Mouse (Mus musculus): ENCODE data around the gene Dydc1.
A peak's percentile ranks its signal among the peaks of the same experiment; 100 is the strongest.

The Dydc1 gene

DNA sequence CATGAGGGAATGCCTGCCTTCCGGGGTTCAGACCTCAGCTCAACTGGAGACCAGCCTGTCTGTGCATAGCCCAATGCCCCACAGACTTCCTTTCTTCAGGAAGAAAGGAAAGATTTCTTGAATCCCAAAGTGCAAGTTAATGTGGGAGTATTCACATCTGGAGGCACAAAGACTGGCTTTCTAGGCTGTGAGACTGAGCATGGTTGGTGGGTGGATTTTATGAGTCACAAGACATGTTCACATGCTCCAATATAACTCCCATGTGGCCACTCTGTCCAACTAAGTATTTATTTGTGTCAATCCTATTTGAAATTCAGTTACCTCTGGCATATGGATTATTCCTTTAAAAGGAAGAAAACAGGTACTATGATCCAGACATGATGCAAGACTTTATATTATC lies 26.0 kb downstream of the Dydc1 start:
- no peak for DNase-seq (ENCODE audit: low spot score)

DNA sequence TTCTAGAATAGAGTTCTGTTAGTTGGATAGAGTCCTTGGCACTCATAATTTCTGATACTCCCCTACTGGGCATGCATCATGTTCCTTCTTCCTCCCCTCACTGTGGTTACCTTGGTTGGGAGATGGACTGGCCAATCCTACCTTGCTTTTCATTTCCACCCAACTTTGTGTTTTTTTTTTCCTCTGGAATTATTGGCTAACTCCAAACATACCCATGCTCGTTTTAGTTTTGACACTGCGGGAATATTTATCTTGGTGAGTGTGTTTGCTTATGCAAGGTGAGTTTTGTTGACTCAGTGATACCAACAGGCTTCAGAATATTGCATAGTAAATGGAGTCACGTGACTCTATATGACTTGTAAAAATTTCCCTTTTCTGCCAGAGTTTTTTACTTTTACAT lies 28.0 kb downstream of the Dydc1 start:
- DNase-seq (ENCODE audit: low spot score), result no peak

DNA sequence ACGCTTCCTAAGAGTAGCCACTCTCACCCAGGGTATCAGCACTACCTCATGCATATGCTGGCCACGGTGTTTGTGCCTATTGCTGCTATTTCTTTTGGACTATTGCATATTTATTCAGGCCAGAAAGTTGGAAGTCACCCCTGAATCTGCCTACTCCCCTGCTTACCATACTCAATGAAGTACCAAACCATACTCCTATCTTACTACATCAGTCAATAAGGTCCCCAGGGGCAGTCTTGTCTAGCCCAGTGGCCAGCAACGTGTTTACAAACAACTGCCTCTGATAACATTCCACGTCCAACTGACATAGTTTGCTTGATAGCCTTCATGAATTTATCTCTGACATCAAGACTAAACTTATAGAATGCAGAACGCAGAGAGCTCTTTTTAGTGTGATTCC lies 28.5 kb downstream of the Dydc1 start:
- DNase-seq (ENCODE audit: low spot score), result no peak

DNA sequence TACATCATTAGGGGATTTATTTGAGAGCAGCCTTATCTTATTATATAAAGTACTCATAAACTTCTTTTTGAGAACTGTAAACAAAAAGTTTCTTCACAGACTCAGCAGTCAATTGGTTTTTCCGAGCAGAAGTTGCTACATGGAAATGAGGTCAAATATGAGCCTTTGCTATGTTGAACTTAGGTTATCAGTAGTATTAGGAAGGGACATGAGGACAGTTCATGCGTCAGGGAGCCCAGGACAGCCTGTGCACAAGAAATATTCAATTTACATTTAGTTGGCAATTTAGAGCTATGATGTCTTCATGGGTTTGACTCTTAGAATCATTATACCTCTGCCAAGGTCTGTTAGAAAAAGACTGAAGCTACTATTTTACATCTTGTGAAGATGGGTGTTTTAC lies 29.6 kb downstream of the Dydc1 start:
- no peak for DNase-seq (ENCODE audit: low spot score)

DNA sequence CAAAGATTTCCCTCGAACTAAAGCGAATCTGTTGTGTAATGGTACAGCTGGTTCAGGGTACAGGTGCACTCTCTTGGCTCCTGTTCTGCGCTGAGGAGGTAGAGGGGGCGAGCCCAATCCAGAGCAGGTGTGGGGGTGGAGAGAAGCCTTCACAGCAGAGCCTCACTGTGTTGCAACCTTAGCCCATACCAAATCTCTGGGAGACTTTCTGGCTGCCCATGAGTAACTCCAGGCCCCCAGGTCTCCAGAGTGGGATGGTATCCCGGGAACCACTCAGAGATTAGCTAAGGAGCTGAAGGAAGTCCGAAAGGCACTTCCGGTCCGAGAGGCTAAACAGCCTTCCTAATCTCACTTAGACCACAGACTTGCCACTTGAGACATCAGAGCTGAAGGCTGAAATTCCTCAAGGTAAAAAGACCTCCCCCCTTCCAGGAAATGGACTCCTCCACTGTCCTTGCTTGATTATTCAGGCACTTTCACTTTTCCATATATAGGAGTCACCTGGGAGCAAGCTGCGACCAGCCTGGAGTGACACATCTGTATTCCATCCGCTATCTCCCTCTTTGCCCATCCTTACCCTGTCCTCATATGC lies 32.2 kb downstream of the Dydc1 start, which contains the start of gene Mat1a:
Gene Mat1a, plus strand, starts transcription at position 183 of the 592 bp plus-strand sequence.
- no peak for DNase-seq (ENCODE audit: low spot score)

DNA sequence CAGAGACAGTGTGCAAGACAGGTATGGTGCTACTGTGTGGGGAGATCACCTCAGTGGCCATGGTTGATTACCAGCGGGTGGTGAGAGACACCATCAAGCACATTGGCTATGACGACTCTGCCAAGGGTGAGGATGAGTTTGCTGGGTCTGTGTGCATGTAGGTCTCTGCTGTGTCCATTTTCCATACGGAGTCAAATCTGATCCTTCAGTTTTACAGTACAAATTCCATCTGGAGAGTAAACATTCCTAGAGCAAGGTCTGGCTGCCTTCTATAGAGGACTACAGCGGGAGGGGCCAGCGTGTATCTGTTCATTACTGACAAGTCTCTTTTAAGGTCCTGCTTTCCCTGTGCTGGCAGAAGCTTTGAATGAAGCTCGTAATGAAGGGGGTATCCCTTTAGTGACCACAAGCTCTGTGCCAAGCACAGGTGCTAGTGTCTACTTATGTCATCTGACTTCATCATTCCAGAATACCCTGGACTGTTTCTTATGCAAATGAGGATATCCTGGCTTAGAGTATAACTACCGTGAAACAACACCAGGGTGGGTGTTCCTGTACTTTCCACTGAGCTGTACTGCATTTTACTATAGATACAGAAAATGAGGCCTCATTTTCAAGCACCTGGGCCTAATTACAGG lies 38.4 kb downstream of the Dydc1 start:
- DNase-seq (ENCODE audit: low spot score), result no peak

DNA sequence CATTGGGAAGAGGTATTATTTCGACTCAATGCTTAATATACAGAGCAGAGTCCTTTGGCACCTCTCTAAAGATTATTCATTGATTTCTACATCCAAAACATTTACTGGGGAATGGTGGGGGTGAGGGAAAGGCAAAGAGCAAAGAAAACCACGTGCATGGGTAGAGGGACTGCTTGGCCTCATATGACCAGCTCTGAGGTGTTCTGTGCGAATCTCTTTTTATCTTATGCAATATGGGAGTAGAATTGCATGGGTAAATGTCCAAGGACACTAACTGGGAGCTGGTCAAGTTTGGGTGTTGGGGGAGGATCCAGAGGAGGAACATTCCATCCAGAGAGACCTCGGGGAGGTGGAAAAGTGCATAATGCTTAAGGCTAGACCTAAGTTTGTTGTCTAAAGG lies 40.2 kb downstream of the Dydc1 start:
- DNase-seq (ENCODE audit: low spot score), result no peak

DNA sequence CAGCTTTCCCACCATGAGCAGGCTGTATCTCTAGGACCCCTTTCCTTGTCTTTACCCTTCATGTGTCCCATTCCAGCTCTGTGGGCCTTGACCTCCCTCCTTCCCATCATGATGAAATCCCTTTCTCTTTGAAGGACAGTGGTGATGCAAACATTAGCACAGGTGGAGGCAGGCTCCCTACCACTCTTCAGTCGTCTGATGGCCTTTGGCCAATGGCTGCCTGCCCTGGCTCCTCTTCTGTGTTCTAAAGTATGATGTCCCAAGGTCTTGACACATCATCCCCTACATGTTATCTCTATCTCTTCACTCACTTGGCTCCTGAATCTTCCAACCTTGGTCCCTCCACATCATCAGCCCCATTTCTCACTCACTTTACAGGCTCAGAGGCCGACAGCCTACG lies 43.6 kb downstream of the Dydc1 start:
- no peak for DNase-seq (ENCODE audit: low spot score)

DNA sequence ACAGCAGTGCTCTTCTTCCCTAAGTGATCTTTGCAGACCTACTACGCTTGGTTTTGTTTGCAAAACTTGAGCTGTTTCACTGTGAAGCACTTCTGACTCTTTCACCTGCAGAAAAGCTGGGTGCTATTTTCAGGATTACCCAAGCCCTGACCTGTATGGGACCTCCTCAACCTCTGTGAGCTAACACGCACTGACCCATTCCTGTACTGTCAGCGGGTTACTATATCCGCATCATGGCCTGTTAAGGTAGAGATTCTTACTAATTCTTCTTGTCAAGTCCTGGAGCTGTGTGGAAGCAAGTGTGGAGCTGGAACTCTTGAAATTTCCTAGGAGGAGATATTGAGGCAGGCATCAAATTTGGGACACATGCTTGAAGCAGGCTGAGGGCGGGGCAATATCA lies 52.0 kb downstream of the Dydc1 start:
- DNase-seq (ENCODE audit: low spot score), result no peak

DNA sequence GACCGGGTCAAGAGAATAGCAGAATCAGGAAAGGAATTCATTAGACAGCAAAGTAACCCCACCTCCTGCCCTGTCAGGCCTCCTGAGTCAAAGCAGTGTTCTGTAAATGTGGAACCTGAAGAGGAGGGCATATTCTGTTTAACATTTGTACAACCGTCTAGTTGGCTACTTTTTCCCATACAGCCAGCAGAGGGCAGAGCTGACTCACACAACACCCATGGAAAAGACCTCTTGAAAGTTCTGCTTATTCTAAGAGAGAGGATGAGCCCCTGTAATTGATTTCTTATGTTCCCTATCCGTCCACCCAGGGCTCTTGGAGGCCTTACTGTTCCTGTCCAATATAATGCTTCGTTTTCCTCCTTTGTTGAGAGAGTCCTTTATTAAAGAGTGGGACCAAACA lies 55.3 kb downstream of the Dydc1 start:
- DNase-seq (ENCODE audit: low spot score), result peak; percentile 65

DNA sequence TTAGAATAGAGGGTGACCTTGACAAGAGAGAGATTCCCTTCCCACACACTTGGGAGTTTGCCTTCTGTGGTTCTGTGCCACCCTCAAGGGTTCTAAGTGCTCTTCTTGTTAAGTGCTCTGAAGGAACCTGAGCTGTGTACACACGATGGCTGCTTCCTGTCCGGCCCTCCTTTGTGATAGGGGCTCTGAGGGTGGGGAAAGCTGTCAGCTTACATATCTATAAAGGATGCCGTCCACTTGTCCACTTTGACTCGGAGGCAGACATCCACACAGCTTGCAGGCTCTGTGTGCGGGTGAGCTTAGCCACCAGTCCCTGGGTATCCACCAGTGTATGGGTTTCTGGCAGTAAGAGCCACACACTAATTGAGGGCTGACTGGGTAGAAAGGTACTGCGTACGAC lies 58.8 kb downstream of the Dydc1 start, which contains the start of gene Sftpa1:
Gene Sftpa1, plus strand, starts transcription at position 243 of the 400 bp plus-strand sequence.
- DNase-seq (ENCODE audit: low spot score), result no peak

DNA sequence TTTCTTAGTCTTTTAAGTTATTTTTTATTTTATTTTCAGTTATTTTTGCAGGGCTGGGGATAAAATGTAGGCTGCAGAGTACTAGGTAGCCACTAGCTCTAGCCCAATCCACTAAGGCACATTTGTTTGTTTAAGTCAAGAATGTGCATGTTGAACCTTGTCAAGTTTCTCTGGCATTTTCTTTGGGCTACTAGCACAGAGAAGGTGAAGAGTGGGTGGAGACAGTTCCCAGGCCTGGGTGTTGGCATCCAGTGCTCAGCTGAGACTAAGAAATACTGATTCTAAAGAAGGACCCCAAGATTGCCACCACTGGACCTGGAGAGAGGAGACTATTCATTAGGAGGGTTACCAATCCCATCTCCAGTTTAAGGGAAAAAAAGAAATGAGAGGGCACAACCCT lies 64.3 kb downstream of the Dydc1 start:
- no peak for DNase-seq (ENCODE audit: low spot score)

DNA sequence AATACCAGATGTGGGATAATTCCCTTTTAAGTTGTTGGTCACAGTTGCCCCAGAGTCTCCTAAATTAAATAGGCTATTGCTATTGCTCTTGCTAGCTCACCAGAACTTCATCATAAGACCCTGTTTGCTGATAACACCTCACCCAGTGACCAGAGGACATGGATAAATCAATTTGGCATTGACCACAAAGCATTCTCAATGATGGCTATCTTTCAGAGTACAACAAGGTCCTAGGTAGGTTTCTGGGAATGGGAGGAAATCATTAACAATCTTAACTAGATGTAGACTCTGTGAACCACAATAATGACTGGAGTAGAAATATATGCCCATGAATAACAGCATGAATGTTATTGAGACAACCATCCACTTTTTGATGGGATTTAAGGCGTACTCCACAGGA lies 68.0 kb downstream of the Dydc1 start:
- DNase-seq (ENCODE audit: low spot score), result no peak
